Mouse (Mus musculus) ES-Bruce4 (cell line): ENCODE results near the gene Ctxn1. TPM values are rescaled to one million over a fixed set of nuclear protein-coding genes. Genes with fewer than 3 reads are reported as not detected.
A peak's percentile ranks its signal among the peaks of the same experiment; 100 is the strongest.

ENCODE experiments used
- H3K27ac ChIP-seq: 2 replicates; pipeline ENCODE4 v1.5.1; 2012; ENCODE audit warnings: low read length, inconsistent platforms; ENCODE audit not compliant: insufficient read depth
- H3K27me3 ChIP-seq: 2 replicates; pipeline ENCODE4 v1.6.1; 2012; ENCODE audit warnings: mild to moderate bottlenecking, low read length, inconsistent platforms; ENCODE audit not compliant: control insufficient read depth, poor library complexity, insufficient read depth, severe bottlenecking
- H3K36me3 ChIP-seq: 2 replicates; pipeline ENCODE4 v1.6.1; 2012; ENCODE audit warnings: inconsistent platforms, mild to moderate bottlenecking, low read length, moderate library complexity; ENCODE audit not compliant: control insufficient read depth, poor library complexity, insufficient read depth, severe bottlenecking
- H3K4me1 ChIP-seq: one replicate; pipeline ENCODE4 v1.8.1; 2011; ENCODE audit warnings: low read length; ENCODE audit not compliant: control insufficient read depth, insufficient read depth
- H3K4me3 ChIP-seq: 2 replicates; pipeline ENCODE4 v1.5.1; 2011; ENCODE audit warnings: low read depth, mild to moderate bottlenecking, low read length
- H3K9ac ChIP-seq: 2 replicates; pipeline ENCODE4 v1.6.1; 2012; ENCODE audit warnings: low read depth, mild to moderate bottlenecking, inconsistent platforms; ENCODE audit not compliant: poor library complexity, severe bottlenecking
- H3K9me3 ChIP-seq: replicated peaks from 2 replicates; pipeline ENCODE4 v1.6.1; 2012; ENCODE audit warnings: mild to moderate bottlenecking, low read length, inconsistent platforms; ENCODE audit not compliant: control insufficient read depth, poor library complexity, insufficient read depth, severe bottlenecking
- CTCF ChIP-seq: IDR thresholded peaks from one replicate; pipeline ENCODE4 v1.8.1; 2011; ENCODE audit warnings: low read depth, low read length
- EP300 ChIP-seq: IDR thresholded peaks from 2 replicates; pipeline ENCODE4 v1.6.1; 2011; ENCODE audit warnings: low read depth, low read length; ENCODE audit not compliant: insufficient read depth
- POLR2A ChIP-seq: IDR thresholded peaks from one replicate; pipeline ENCODE4 v1.8.1; 2011; ENCODE audit warnings: low read length; ENCODE audit not compliant: insufficient read depth
- polyA plus RNA-seq: library from polyadenylated mRNA; stranded (reverse); fragments of >200 nt; gene quantifications from 2 replicates; pipeline ENCODE4 v1.2.4, GENCODE M21; 2011; ENCODE audit warnings: low read depth; ENCODE audit not compliant: missing spikeins, insufficient read depth, insufficient read length

Gene Ctxn1
- polyA plus RNA-seq, 1 experiment: 25.0 TPM

DNA sequence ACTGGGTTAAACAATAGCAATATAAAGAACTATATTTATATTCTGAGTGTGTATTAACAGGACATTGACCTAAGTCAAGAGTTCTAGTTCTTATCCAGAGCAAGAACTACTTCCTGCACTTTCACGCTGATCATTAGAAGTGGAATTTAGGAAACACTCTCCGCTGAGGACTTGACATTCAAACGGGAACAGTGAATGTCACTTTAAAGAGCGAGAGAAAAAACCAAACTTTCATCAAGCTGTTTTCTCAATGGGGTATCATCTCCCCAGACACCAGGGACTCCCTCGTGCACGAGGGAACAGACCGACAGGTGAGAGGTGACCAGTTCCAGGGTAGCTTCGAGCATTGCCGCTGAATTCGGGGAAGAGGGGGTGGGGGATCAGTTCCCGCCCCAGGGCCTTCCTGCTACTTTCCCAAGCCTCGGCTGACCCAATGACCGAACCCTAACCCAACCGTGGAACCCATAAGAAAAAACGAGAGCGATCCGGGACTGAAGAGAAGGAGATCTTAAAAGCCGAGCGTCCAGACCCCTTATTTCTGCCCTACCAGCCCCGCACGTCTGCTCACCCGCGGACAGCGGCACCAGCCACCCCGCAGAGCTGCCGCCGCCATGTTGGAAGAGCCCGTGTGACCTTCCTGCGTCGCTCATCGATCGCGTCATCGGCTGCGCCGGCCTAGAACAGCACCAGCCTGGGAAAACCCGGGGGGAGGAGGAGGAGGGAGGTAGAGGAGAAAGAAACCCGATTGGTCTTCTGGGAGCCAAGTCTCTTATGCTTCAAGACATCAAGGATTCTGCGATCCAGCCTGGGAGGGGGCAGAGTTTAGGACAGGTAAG, 16.4 kb upstream of the Ctxn1 start, which contains the start of gene Timm44:
Gene Timm44, minus strand, starts transcription at position 639 of the 836 bp plus-strand sequence.
- H3K4me1 ChIP-seq: no peaks in the 10 kb centered on the region
- peak within 1 kb of the TSS; percentile 99 for H3K4me3 ChIP-seq
- H3K9ac ChIP-seq: peak within 1 kb of the TSS; percentile 90
- TF ChIP-seq EP300: 0 out of 2 replicates have a peak, but pooled peaks have one; percentile 52
- TF ChIP-seq POLR2A: no peak
- no peak for TF ChIP-seq CTCF
- no peaks in the 10 kb centered on the region for H3K9me3 ChIP-seq
- no peaks in the 10 kb centered on the region for H3K27me3 ChIP-seq
- H3K36me3 ChIP-seq: peaks cover 26% of the 10 kb centered on the region
- peak within 1 kb of the TSS; percentile 74 for H3K27ac ChIP-seq

DNA sequence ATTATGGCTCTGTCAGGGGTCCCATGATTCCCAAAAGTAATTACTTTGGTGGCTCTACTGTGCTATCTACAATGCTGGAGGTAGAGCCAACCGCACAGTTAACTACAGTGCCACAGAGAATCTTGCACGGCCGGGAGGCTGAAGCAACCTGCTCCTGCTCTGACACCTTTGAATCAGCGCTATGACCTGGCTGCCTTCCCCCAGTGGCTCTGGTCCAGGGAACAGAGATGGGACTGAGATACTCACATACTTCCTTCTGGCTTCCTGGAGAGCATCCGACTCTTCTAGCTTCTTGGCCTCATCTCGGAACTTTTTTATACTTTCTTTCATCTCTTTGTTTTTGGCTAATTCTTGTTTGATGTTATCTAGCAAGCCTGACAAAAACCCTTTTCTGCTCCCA, 10.5 kb upstream of the Ctxn1 start:
- Histone ChIP-seq H3K9ac (no peak overlapping the region), H3K36me3 (peaks cover 82% of the 10 kb centered on the region), H3K27me3 (no peaks in the 10 kb centered on the region), H3K4me1 (no peaks in the 10 kb centered on the region), H3K27ac (no peak overlapping the region), H3K9me3 (no peaks in the 10 kb centered on the region), H3K4me3 (no peak overlapping the region)
- no peak for TF ChIP-seq POLR2A
- no peak for TF ChIP-seq EP300

GRCm38 (mm10) chr8:4267627-4268026, 8.6 kb upstream of the Ctxn1 start:
- H3K36me3 ChIP-seq: peaks cover 87% of the 10 kb centered on the region
- no peaks in the 10 kb centered on the region for H3K4me1 ChIP-seq
- no peaks in the 10 kb centered on the region for H3K9me3 ChIP-seq
- H3K27ac ChIP-seq: no peak overlapping the region
- no peak overlapping the region for H3K4me3 ChIP-seq
- no peak overlapping the region for H3K9ac ChIP-seq
- H3K27me3 ChIP-seq: no peaks in the 10 kb centered on the region
- TF ChIP-seq CTCF (peak; percentile 76), EP300 (no peak)

- no peak overlapping the region for H3K9ac ChIP-seq
- no peaks in the 10 kb centered on the region for H3K9me3 ChIP-seq
- no peaks in the 10 kb centered on the region for H3K27me3 ChIP-seq
- no peak overlapping the region for H3K4me3 ChIP-seq
- peaks cover 88% of the 10 kb centered on the region for H3K36me3 ChIP-seq
- no peak for TF ChIP-seq CTCF
- TF ChIP-seq EP300: no peak
- TF ChIP-seq POLR2A: no peak
- no peaks in the 10 kb centered on the region for H3K4me1 ChIP-seq
- no peak overlapping the region for H3K27ac ChIP-seq
Measured at GRCm38 (mm10) chr8:4265160-4265914, 6.3 kb upstream of the Ctxn1 start.

- Histone ChIP-seq H3K4me3 (no peak overlapping the region), H3K36me3 (peaks cover 75% of the 10 kb centered on the region)
- TF ChIP-seq EP300: no peak
- no peak for TF ChIP-seq CTCF
- no peak for TF ChIP-seq POLR2A
Measured at GRCm38 (mm10) chr8:4263105-4263791, 4.2 kb upstream of the Ctxn1 start.

More at GRCm38 (mm10) chr8:4263105-4263791, 4.2 kb upstream of the Ctxn1 start:
- Histone ChIP-seq H3K9ac (no peak overlapping the region), H3K9me3 (no peaks in the 10 kb centered on the region), H3K27me3 (no peaks in the 10 kb centered on the region), H3K4me1 (no peaks in the 10 kb centered on the region), H3K27ac (no peak overlapping the region)
